Mouse (Mus musculus) midbrain, embryonic 10.5 days (tissue): Measurements from ENCODE around the gene Cct5. TPM values are rescaled to one million over a fixed set of nuclear protein-coding genes. Genes with fewer than 3 reads are reported as not detected.

Source experiments
- DNase-seq: peaks from one replicate; pipeline ENCODE4 v3.0.0-alpha.2; 2017; ENCODE audit warnings: low spot score
- H3K27ac ChIP-seq: fragments of 300-500 bp; sonication (generic); replicated peaks from 2 replicates; pipeline ENCODE4 v1.5.1; 2016; ENCODE audit warnings: mild to moderate bottlenecking
- H3K27me3 ChIP-seq: fragments of 300-500 bp; sonication (generic); 2 replicates; pipeline ENCODE4 v1.6.1; 2016; ENCODE audit warnings: low read depth, mild to moderate bottlenecking; ENCODE audit not compliant: poor library complexity, severe bottlenecking
- H3K36me3 ChIP-seq: fragments of 300-500 bp; sonication (generic); 2 replicates; pipeline ENCODE4 v1.6.1; 2016; ENCODE audit warnings: mild to moderate bottlenecking, moderate library complexity
- H3K4me1 ChIP-seq: fragments of 300-500 bp; sonication (generic); 2 replicates; pipeline ENCODE4 v1.6.1; 2016
- H3K4me3 ChIP-seq: fragments of 300-500 bp; sonication (generic); 2 replicates; pipeline ENCODE4 v1.5.1; 2016; ENCODE audit warnings: mild to moderate bottlenecking, moderate library complexity
- H3K9me3 ChIP-seq: fragments of 300-500 bp; sonication (generic); replicated peaks from 2 replicates; pipeline ENCODE4 v1.6.1; 2016; ENCODE audit warnings: mild to moderate bottlenecking
- WGBS: fragments of 180-500 bp; shearing (Covaris S2); methylation state at CpG from one replicate; pipeline ENCODE4 v1.1.7; 2016; 5-methylcytosine and 5-hydroxymethylcytosine counted together
- polyA plus RNA-seq: library from polyadenylated mRNA; unstranded; fragments of >200 nt; fragmentation: Nextera tagmentation; extraction: Ambion mirVana; gene quantifications from 2 replicates; pipeline ENCODE4 v1.2.1, GENCODE M21; 2016

Gene Cct5
- polyA plus RNA-seq, 1 experiment from 2014 or later = 772 TPM

DNA sequence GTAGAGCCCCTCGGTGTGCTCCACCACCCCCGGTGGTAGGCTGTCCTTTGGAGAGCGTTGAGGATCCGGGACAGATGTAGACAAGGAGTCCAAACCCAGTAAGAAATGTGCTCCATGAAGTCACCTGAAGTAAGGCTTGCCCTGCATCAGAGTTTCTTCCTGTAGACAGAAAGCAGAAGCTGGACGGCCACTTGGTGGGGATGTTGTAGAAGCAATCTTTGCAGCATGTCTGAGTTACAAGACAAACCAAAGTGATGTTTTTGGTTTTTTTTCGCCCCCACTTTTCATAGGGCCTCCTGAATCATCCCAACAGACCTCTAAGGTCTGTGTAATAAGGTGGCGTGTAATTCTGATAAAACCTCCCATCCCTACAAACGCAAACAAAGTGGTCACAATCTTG lies 17.9 kb upstream of the Cct5 start:
- no peaks in the 10 kb centered on the region for H3K27me3 ChIP-seq
- DNase-seq = no peak
- no peak overlapping the region for H3K4me3 ChIP-seq
- H3K27ac ChIP-seq = no peak overlapping the region
- WGBS = 95% methylated on average over 8 of the region's 8 CpGs
- no peaks in the 10 kb centered on the region for H3K4me1 ChIP-seq
- H3K36me3 ChIP-seq = peaks cover 81% of the 10 kb centered on the region
- H3K9me3 ChIP-seq = no peaks in the 10 kb centered on the region

DNA sequence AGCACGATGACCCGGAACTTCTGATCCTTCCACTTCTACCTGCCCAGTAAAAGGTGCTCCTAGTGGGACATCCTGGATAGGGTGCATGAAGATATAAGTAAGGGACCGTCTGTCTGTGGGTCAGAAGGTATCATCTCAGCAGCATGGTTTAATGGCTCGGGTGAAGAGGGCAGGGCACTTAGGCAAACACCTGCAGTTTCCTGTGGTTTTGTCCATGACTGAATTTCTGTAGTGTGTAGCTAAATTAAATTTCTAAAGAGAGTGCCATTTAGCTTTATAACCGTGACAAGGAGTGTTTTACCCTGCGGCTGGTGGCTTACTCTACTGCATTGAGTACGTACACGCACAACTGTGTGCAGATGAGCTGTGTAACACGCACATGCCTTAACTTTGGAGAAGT lies 15.7 kb upstream of the Cct5 start:
- Histone ChIP-seq H3K36me3 (peaks cover 75% of the 10 kb centered on the region), H3K27me3 (no peaks in the 10 kb centered on the region), H3K27ac (no peak overlapping the region), H3K4me3 (no peak overlapping the region), H3K9me3 (no peaks in the 10 kb centered on the region), H3K4me1 (no peaks in the 10 kb centered on the region)
- WGBS = 91% methylated on average over 9 of the region's 9 CpGs
- DNase-seq = no peak

DNA sequence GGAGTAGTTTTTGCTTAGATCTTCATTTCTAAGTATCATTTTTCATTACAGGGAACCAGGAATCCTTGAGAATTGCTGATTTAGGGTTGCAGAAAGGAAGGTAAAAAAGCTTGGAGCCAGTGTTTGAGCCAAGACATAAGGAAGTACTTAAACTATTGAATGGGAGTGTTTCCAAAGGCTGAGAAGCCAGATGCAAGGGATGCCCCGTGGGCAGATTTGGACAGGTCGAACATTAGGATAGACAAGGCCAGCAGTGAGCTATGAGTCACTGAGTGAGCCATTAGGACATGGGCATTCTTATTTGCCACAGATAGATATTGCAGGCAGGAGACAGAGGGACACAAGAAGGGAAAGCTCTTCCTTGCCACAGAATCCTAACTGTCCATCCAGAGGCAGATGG lies 13.1 kb upstream of the Cct5 start:
- 95% methylated on average over 2 of the region's 2 CpGs for WGBS
- no peak for DNase-seq
- H3K27me3 ChIP-seq = no peaks in the 10 kb centered on the region
- no peak overlapping the region for H3K4me3 ChIP-seq
- H3K9me3 ChIP-seq = no peaks in the 10 kb centered on the region
- H3K27ac ChIP-seq = no peak overlapping the region
- peaks cover 72% of the 10 kb centered on the region for H3K36me3 ChIP-seq
- no peaks in the 10 kb centered on the region for H3K4me1 ChIP-seq

DNA sequence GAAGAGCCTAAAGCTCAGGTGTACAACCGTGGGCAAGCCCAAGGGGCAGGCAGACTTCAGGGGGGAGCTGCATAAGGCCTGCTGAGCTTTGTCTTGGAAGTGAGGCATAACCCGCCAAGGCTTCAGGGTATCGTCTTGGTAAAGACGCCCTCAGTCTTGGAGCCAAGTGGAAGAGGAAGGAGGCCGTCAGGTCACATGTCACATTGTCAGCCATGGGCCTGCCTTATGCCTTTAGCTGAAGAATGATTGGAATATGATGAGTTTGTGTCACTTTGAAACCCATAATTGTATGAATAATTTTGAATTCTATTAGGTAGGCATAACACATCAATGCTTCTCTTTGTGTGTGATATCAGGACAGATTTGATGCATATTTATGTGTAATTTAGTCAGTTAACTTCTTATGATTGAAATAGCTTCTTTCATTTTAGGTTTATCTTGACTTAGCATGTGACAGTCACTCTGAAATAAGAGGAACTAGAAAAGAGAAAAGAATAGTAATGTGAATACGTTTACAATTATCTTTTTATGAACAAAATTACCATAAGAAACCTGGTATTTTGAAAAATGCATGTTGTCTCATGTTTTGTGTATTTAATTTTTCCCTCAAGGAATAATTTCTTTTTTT lies 12.3 kb upstream of the Cct5 start:
- Histone ChIP-seq H3K27ac (no peak overlapping the region), H3K4me3 (no peak overlapping the region), H3K4me1 (no peaks in the 10 kb centered on the region), H3K9me3 (no peaks in the 10 kb centered on the region), H3K27me3 (no peaks in the 10 kb centered on the region), H3K36me3 (peaks cover 70% of the 10 kb centered on the region)
- 94% methylated on average over 6 of the region's 6 CpGs for WGBS
- no peak for DNase-seq

DNA sequence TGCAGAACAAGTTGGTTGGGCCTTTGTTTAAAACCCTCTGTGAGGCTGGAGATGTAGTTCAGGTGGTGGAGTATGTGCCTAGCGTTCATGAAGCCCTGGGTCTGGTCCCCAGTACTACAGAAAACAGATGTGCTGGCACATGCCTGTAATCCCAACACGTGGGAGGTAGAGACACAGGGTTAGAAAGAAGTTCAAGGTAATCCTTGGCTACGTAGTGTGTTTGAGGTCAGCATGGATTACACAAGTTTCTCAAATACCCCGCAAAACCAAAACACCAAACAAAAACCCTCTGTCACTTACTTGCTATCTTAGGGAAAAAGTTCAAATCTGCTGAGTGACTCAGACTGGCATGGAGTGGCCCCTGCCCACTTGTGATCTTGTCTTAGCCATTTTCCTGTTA lies 10.4 kb upstream of the Cct5 start:
- DNase-seq = no peak

DNA sequence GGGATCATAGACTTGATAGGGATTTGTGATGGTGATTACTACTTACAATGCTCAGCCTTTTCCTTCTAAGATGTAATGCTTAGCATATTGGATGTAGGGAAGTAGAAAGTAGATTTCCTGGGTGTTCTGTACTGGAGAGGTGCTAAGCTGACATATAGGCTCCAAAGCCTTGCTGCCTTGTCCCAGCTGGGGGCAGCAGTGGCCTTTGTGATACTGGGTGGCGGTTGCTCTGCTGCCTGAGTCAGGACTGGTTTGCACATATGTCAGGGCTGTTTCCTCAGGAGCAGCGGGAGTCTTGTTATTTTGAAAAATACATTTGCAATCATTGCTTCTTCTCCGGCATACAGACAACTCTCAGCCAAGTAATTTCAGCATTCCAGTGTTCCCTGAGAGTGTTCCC lies 9.4 kb upstream of the Cct5 start:
- no peak for DNase-seq
- H3K36me3 ChIP-seq = peaks cover 50% of the 10 kb centered on the region
- H3K27ac ChIP-seq = no peak overlapping the region
- no peaks in the 10 kb centered on the region for H3K9me3 ChIP-seq
- 79% methylated on average over 3 of the region's 3 CpGs for WGBS
- H3K4me3 ChIP-seq = no peak overlapping the region
- no peaks in the 10 kb centered on the region for H3K27me3 ChIP-seq
- no peaks in the 10 kb centered on the region for H3K4me1 ChIP-seq

More for the DNA sequence above, 10.4 kb upstream of the Cct5 start:
- Histone ChIP-seq H3K9me3 (no peaks in the 10 kb centered on the region), H3K4me3 (no peak overlapping the region), H3K27ac (no peak overlapping the region), H3K27me3 (no peaks in the 10 kb centered on the region), H3K4me1 (no peaks in the 10 kb centered on the region), H3K36me3 (peaks cover 55% of the 10 kb centered on the region)
- WGBS = 90% methylated on average over 4 of the region's 4 CpGs

DNA sequence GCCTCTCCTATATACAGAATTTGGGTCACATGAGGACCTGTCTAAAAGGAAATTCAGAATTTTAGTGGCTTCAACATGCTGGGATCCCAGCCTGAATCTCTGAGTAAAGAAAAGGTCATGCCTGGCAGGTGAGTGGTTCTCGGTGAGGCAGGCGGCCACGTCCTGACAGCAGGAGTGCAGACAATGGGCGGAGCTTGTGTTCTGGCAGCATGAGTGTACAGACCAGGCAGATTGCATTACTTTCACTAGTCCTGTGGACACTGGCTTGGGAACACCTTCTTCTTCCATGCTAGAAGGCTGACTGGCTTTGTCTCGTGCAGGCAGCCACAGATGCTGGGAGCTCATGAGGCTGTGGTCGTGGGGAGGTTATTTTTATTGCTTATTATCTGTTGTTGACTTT lies 5.2 kb upstream of the Cct5 start:
- WGBS = 78% methylated on average over 6 of the region's 6 CpGs
- H3K9me3 ChIP-seq = no peaks in the 10 kb centered on the region
- no peaks in the 10 kb centered on the region for H3K27me3 ChIP-seq
- DNase-seq = no peak
- no peak overlapping the region for H3K27ac ChIP-seq
- peaks cover 9% of the 10 kb centered on the region for H3K4me1 ChIP-seq
- H3K4me3 ChIP-seq = no peak overlapping the region
- peaks cover 27% of the 10 kb centered on the region for H3K36me3 ChIP-seq

DNA sequence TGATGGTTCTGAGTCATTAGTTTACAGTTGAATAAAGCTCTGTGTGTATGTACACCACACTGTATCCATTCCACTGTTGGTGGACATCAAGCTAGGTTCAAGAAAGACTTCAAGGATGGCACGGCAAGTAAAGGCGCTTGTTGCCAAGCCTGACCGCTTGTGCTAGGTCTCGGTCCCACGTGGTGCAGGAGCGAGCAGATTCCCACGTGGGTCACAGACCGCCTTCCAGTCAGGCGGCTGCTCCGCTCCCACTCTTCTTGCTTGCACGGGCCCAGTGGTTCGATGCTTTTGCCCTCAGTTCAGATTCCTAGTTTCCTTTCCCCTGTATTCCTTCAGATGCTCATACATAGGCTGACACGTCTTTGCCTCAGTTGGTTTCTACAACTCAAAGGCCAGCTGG lies 1.5 kb upstream of the Cct5 start:
- H3K9me3 ChIP-seq = no peaks in the 10 kb centered on the region
- WGBS = 93% methylated on average over 13 of the region's 13 CpGs
- no peak for DNase-seq
- H3K27me3 ChIP-seq = no peaks in the 10 kb centered on the region
- no peak overlapping the region for H3K27ac ChIP-seq
- H3K4me1 ChIP-seq = peaks cover 28% of the 10 kb centered on the region
- peak overlapping the region; percentile 83 for H3K4me3 ChIP-seq
- peaks cover 6% of the 10 kb centered on the region for H3K36me3 ChIP-seq

DNA sequence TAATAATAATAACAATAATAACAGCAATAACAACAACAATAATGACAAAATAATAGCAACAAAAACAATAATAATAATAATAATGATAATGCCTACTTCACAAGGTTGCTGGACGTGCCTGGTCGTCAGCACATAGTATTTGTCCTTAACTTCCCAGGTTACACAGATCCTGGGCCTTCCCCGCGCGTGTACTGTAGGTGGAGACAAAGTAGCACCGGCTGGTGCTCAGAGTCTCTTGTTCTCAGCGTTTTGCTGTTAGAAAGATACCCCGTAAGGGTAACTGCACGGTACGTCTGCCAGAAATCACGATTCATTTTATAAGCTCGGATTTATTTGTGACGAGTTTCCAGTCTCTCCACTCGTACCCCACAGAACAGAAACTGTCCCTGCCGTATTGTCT lies 822 bp upstream of the Cct5 start:
- H3K9me3 ChIP-seq = no peaks in the 10 kb centered on the region
- no peaks in the 10 kb centered on the region for H3K27me3 ChIP-seq
- peaks cover 11% of the 10 kb centered on the region for H3K36me3 ChIP-seq
- peak overlapping the region; percentile 97 for H3K27ac ChIP-seq
- peak overlapping the region; percentile 83 for H3K4me3 ChIP-seq
- peak; percentile 56 for DNase-seq
- H3K4me1 ChIP-seq = peaks cover 28% of the 10 kb centered on the region
- WGBS = 16% methylated on average over 15 of the region's 15 CpGs

DNA sequence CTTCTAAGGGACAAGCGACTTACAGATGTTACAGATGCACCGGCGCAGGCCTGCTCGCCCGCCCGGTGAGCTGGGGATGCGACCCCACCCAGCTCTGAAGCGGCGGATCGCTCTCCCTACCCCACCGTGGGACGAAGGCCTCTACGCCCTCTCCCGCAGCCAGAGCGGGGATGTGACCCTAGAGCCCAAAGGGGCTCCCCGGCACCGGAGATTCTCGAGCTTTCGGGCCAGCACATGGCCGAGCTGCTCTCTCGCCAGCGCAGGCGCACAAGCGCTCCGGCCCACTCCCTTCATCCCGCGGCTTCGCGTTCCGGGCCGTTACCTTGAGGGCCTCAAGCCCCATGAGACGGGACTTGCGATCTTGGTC lies 342 bp downstream of the Cct5 start:
- no peak for DNase-seq
- Histone ChIP-seq H3K27me3 (no peaks in the 10 kb centered on the region), H3K27ac (peak overlapping the region; percentile 97), H3K4me1 (peaks cover 28% of the 10 kb centered on the region), H3K36me3 (peaks cover 22% of the 10 kb centered on the region), H3K9me3 (no peaks in the 10 kb centered on the region), H3K4me3 (peak overlapping the region; percentile 83)
- WGBS = under 1% methylated on average over 33 of the region's 33 CpGs

DNA sequence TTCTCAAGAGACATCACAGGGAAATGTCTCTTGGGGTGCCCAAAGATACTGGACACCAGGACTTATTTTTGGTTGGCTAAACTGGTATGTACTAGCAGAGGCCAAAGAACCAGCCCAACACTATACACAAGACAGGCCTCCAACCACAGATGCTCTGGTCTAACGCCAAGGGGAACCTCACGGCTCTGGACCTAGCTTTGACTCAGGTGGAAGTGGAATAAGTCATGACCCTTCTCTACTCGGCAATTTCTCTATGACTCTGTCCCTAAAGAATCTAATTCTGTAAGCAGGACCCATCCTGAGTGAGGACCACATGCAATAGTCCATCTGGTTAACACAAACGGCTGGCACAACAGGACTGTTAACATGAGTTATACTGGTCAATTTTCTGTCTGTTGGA lies 1.8 kb downstream of the Cct5 start:
- H3K27me3 ChIP-seq = no peaks in the 10 kb centered on the region
- H3K4me3 ChIP-seq = peak overlapping the region; percentile 83
- H3K36me3 ChIP-seq = peaks cover 36% of the 10 kb centered on the region
- DNase-seq = no peak
- no peaks in the 10 kb centered on the region for H3K9me3 ChIP-seq
- 83% methylated on average over 4 of the region's 4 CpGs for WGBS
- H3K4me1 ChIP-seq = peaks cover 28% of the 10 kb centered on the region
- no peak overlapping the region for H3K27ac ChIP-seq

DNA sequence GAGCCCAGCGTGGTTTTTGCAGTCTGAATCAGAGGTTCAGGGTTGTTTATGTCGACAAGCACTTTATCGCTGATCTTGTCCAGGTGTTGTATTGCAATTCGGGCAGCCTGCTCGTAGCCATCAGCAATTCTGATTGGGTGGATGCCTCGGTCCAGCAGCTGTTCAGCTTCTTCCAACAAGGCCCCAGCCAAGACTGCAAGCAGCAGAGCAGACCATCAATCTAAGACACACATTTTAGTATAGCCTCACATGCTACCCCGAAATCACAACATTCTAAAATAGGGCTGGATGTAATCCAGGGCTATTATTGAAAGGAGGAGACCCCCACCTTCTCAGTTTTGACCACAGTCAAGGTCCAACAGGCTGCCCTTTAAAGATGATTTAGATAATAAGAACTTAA lies 6.0 kb downstream of the Cct5 start:
- no peak for DNase-seq
- H3K27me3 ChIP-seq = no peaks in the 10 kb centered on the region
- peaks cover 18% of the 10 kb centered on the region for H3K4me1 ChIP-seq
- 93% methylated on average over 7 of the region's 7 CpGs for WGBS
- no peak overlapping the region for H3K27ac ChIP-seq
- peaks cover 78% of the 10 kb centered on the region for H3K36me3 ChIP-seq
- no peaks in the 10 kb centered on the region for H3K9me3 ChIP-seq
- H3K4me3 ChIP-seq = no peak overlapping the region

DNA sequence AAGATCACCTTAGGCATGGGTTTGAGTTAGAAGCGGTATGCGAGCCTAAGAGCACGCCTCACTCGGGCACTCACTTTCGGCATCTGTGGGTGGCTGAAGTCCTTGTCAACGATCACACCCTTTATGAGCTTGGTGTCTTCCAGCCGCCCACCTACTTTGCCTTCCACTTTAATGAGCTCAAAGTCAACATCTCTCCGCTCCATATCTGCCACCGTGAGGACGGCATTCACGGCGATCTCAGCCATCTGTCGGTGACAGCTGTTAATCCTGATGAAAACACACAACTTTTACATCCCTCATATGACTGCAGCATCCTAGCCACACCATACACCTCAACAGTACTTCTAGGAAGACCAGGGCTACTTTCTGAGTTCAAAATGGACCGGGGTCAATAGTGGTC lies 7.3 kb downstream of the Cct5 start:
- no peak overlapping the region for H3K27ac ChIP-seq
- H3K9me3 ChIP-seq = no peaks in the 10 kb centered on the region
- peaks cover 4% of the 10 kb centered on the region for H3K4me1 ChIP-seq
- DNase-seq = no peak
- no peak overlapping the region for H3K4me3 ChIP-seq
- 95% methylated on average over 14 of the region's 14 CpGs for WGBS
- H3K27me3 ChIP-seq = no peaks in the 10 kb centered on the region
- H3K36me3 ChIP-seq = peaks cover 92% of the 10 kb centered on the region

DNA sequence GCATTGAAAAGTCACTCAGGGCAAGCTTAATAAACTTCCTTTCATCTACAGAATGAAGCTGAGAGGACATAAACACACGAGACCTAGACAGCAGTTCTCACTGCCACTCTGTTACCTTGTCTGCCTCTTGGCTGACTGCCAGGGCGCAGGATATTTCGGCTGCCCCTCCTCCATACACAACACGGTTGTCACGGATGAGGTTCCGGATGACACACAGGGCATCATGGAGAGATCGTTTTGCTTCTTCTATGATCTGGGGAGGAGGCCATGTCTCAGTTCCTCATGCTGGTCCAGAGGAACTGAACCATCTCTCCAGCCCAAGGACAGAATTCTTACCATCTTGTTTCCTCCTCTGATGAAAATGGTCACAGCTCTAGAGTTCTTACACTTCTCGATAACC lies 9.1 kb downstream of the Cct5 start:
- H3K27me3 ChIP-seq = no peaks in the 10 kb centered on the region
- WGBS = 94% methylated on average over 8 of the region's 8 CpGs
- H3K36me3 ChIP-seq = peaks cover 92% of the 10 kb centered on the region
- no peaks in the 10 kb centered on the region for H3K9me3 ChIP-seq
- no peak overlapping the region for H3K4me3 ChIP-seq
- no peaks in the 10 kb centered on the region for H3K4me1 ChIP-seq
- H3K27ac ChIP-seq = no peak overlapping the region
- DNase-seq = no peak
